Comparison of ENCODE assay signal across 25 mouse cellular contexts in genomic region chr15:96398333-96398732, GRCm38 (mm10).
DNase-seq lines count a peak whose midpoint lies in the region; ATAC-seq lines count a peak whose summit lies in the region.
"Had no signal": no experiment of that assay in that cellular context is flagged by ENCODE, and none has a peak within 500 bp of the region (broad histone marks: within the 10 kb centered on the region; RNA-seq: fewer than 3 reads in every experiment).

No protein-coding gene starts in this region.

- no peak overlapping the region for H3K9ac ChIP-seq in embryonic facial prominence, embryonic 14.5 days (ENCODE audit: low read depth, low read length)
- H3K9ac ChIP-seq in midbrain, embryonic 11.5 days (ENCODE audit: low read length): no peak overlapping the region
- H3K9ac ChIP-seq: embryonic facial prominence, embryonic 12.5 days; forebrain, embryonic 12.5 days; heart, embryonic 13.5 days; hindbrain, embryonic 12.5 days; hindbrain, embryonic 15.5 days had no signal

- H3K27me3 ChIP-seq in embryonic facial prominence, embryonic 14.5 days (replicated peaks; ENCODE audit: control insufficient read depth, insufficient read depth, low read length): no peaks in the 10 kb centered on the region
- H3K27me3 ChIP-seq in embryonic facial prominence, embryonic 10.5 days (replicated peaks; ENCODE audit: low read depth, poor library complexity, severe bottlenecking): no peaks in the 10 kb centered on the region
- no peaks in the 10 kb centered on the region for H3K27me3 ChIP-seq in midbrain, embryonic 11.5 days (ENCODE audit: control insufficient read depth, insufficient read depth, low read length)
- H3K27me3 ChIP-seq: embryonic facial prominence, embryonic 12.5 days; forebrain, embryonic 12.5 days; heart, embryonic 13.5 days; hindbrain, embryonic 12.5 days; hindbrain, embryonic 15.5 days had no signal

- H3K4me1 ChIP-seq in embryonic facial prominence, embryonic 14.5 days (ENCODE audit: control insufficient read depth, insufficient read depth, low read length): no peaks in the 10 kb centered on the region
- no peaks in the 10 kb centered on the region for H3K4me1 ChIP-seq in embryonic facial prominence, embryonic 10.5 days
- H3K4me1 ChIP-seq in midbrain, embryonic 11.5 days (ENCODE audit: control insufficient read depth, insufficient read depth, low read length): no peaks in the 10 kb centered on the region
- H3K4me1 ChIP-seq: embryonic facial prominence, embryonic 12.5 days; forebrain, embryonic 12.5 days; heart, embryonic 10.5 days; heart, embryonic 13.5 days; hindbrain, embryonic 12.5 days had no signal

- ATAC-seq in embryonic facial prominence, embryonic 14.5 days (ENCODE audit: low read depth): 0 out of 2 replicates have a peak, but pooled peaks have one; percentile 15
- ATAC-seq in midbrain, embryonic 11.5 days (ENCODE audit: low FRiP score): no peak
- ATAC-seq: activated CD4-positive, CD25-positive, alpha-beta regulatory T cell, adult 4 months; forebrain, embryonic 16.5 days had no signal

- H3K36me3 ChIP-seq in embryonic facial prominence, embryonic 14.5 days (ENCODE audit: control insufficient read depth, insufficient read depth, low read length): peaks cover 71% of the 10 kb centered on the region
- H3K36me3 ChIP-seq in embryonic facial prominence, embryonic 10.5 days (replicated peaks): peaks cover 84% of the 10 kb centered on the region
- peaks cover 3% of the 10 kb centered on the region; the same call in 1 of the 2 replicates for H3K36me3 ChIP-seq in midbrain, embryonic 11.5 days (ENCODE audit: control insufficient read depth, insufficient read depth, low read length)

- DNase-seq in embryonic facial prominence, embryonic 14.5 days (ENCODE audit: low spot score): no peak
- DNase-seq in embryonic facial prominence, embryonic 10.5 days (ENCODE audit: low spot score): no peak
- peak; percentile 13 to 47 for DNase-seq in frontal cortex, postnatal 36 days (ENCODE audit: low spot score in 2 of 2)
- no peak for DNase-seq in frontal cortex, postnatal 10 days (ENCODE audit: low spot score in 2 of 2)
- DNase-seq in left cerebral cortex, postnatal 25 days (ENCODE audit: low spot score in 2 of 2): peak; percentile 38 to 68
- DNase-seq in left cerebral cortex, postnatal 36 days (ENCODE audit: low spot score in 2 of 2): no peak
- peak; percentile 60 for DNase-seq in brain, adult 2 months (ENCODE audit: low read depth, low spot score)
- no peak for DNase-seq in midbrain, embryonic 11.5 days (ENCODE audit: low spot score, missing footprints)
- DNase-seq: adrenal gland, adult 8-10 months; adrenal gland, postnatal 25 days; cerebellum, adult 18-20 months; cerebellum, adult 9-10 months; cerebellum, postnatal 14 days; gastrocnemius, postnatal 25 days; heart, adult 2 months; heart, postnatal 14 days had no signal

- H3K4me3 ChIP-seq in embryonic facial prominence, embryonic 14.5 days (ENCODE audit: low read depth, low read length): no peak overlapping the region
- H3K4me3 ChIP-seq in embryonic facial prominence, embryonic 10.5 days: no peak overlapping the region
- H3K4me3 ChIP-seq in midbrain, embryonic 11.5 days (ENCODE audit: low read depth, low read length): no peak overlapping the region
- H3K4me3 ChIP-seq: embryonic facial prominence, embryonic 12.5 days; erythroblast, embryonic 14.5 days; forebrain, embryonic 12.5 days; heart, adult 2 months; heart, embryonic 10.5 days; heart, embryonic 13.5 days; hindbrain, embryonic 12.5 days; hindbrain, embryonic 15.5 days had no signal

- WGBS in embryonic facial prominence, embryonic 14.5 days: 88% methylated on average over 10 of the region's 10 CpGs
- 94% methylated on average over 10 of the region's 10 CpGs for WGBS in embryonic facial prominence, embryonic 10.5 days
- WGBS in midbrain, embryonic 11.5 days: 92% methylated on average over 10 of the region's 10 CpGs

- intact Hi-C loops in left cerebral cortex, postnatal 25 days (cut with DNase I): no loop called here
- intact Hi-C loops in left cerebral cortex, postnatal 36 days (cut with DNase I): no loop called here

- H3K27ac ChIP-seq in embryonic facial prominence, embryonic 14.5 days (replicated peaks; ENCODE audit: low read depth, low read length): no peak overlapping the region
- H3K27ac ChIP-seq in embryonic facial prominence, embryonic 10.5 days (replicated peaks): no peak overlapping the region
- no peak overlapping the region for H3K27ac ChIP-seq in midbrain, embryonic 11.5 days (ENCODE audit: low read depth, low read length)
- H3K27ac ChIP-seq: embryonic facial prominence, embryonic 12.5 days; forebrain, embryonic 12.5 days; heart, adult 2 months; heart, embryonic 10.5 days; heart, embryonic 13.5 days; hindbrain, embryonic 12.5 days; hindbrain, embryonic 15.5 days had no signal

- no peak overlapping the region for H3K4me2 ChIP-seq in embryonic facial prominence, embryonic 14.5 days (ENCODE audit: low read depth, low read length)
- H3K4me2 ChIP-seq in midbrain, embryonic 11.5 days: no peak overlapping the region
- H3K4me2 ChIP-seq: embryonic facial prominence, embryonic 12.5 days; forebrain, embryonic 12.5 days; heart, embryonic 13.5 days; hindbrain, embryonic 12.5 days; hindbrain, embryonic 15.5 days had no signal

- H3K9me3 ChIP-seq in embryonic facial prominence, embryonic 14.5 days (ENCODE audit: control insufficient read depth, low read length): no peaks in the 10 kb centered on the region
- no peaks in the 10 kb centered on the region for H3K9me3 ChIP-seq in embryonic facial prominence, embryonic 10.5 days
- no peaks in the 10 kb centered on the region for H3K9me3 ChIP-seq in midbrain, embryonic 11.5 days (ENCODE audit: control insufficient read depth, low read length)
- H3K9me3 ChIP-seq: embryonic facial prominence, embryonic 12.5 days; forebrain, embryonic 12.5 days; heart, embryonic 10.5 days; heart, embryonic 13.5 days; hindbrain, embryonic 12.5 days; hindbrain, embryonic 15.5 days had no signal

Comparison
In these comparisons a context has a peak if more than half of its experiments do, and no peak if none do; other contexts are left out.
1. DNase-seq: peak in frontal cortex, postnatal 36 days (2 of 2), left cerebral cortex, postnatal 25 days (2 of 2) and brain, adult 2 months (single experiment); none in embryonic facial prominence, embryonic 14.5 days (single experiment), embryonic facial prominence, embryonic 10.5 days (single experiment), frontal cortex, postnatal 10 days (0 of 2), left cerebral cortex, postnatal 36 days (0 of 2) and midbrain, embryonic 11.5 days (single experiment).